Mouse (Mus musculus): ENCODE data around the gene Pnma1.

Gene Pnma1

GRCm38 (mm10) chr12:84178652-84179445, 30.6 kb upstream of the Pnma1 start:
- DNase-seq (ENCODE audit: low read depth, low spot score), result no peak

- DNase-seq (ENCODE audit: low read depth, low spot score), result no peak
Observed at GRCm38 (mm10) chr12:84178052-84178451, 29.8 kb upstream of the Pnma1 start.

GRCm38 (mm10) chr12:84176886-84177765, 28.8 kb upstream of the Pnma1 start:
- no peak for DNase-seq (ENCODE audit: low read depth, low spot score)

- peak; percentile 35 for DNase-seq (ENCODE audit: low read depth, low spot score)
Observed at GRCm38 (mm10) chr12:84176126-84176769, 28.0 kb upstream of the Pnma1 start.

GRCm38 (mm10) chr12:84175659-84176061, 27.4 kb upstream of the Pnma1 start:
- DNase-seq (ENCODE audit: low read depth, low spot score), result peak; percentile 62

- DNase-seq (ENCODE audit: low read depth, low spot score), result no peak
Observed at GRCm38 (mm10) chr12:84174871-84175270, 26.6 kb upstream of the Pnma1 start.

GRCm38 (mm10) chr12:84174190-84174811, 26.0 kb upstream of the Pnma1 start:
- no peak for DNase-seq (ENCODE audit: low read depth, low spot score)

GRCm38 (mm10) chr12:84173309-84173915, 25.1 kb upstream of the Pnma1 start:
- no peak for DNase-seq (ENCODE audit: low read depth, low spot score)

GRCm38 (mm10) chr12:84172862-84173261, 24.6 kb upstream of the Pnma1 start:
- DNase-seq (ENCODE audit: low read depth, low spot score), result no peak

GRCm38 (mm10) chr12:84172216-84172615, 23.9 kb upstream of the Pnma1 start:
- no peak for DNase-seq (ENCODE audit: low read depth, low spot score)

- DNase-seq (ENCODE audit: low read depth, low spot score), result no peak
Observed at GRCm38 (mm10) chr12:84170610-84171009, 22.3 kb upstream of the Pnma1 start.

GRCm38 (mm10) chr12:84165631-84166373, 17.5 kb upstream of the Pnma1 start:
- no peak for DNase-seq (ENCODE audit: low read depth, low spot score)

- peak; percentile 70 for DNase-seq (ENCODE audit: low read depth, low spot score)
Observed at GRCm38 (mm10) chr12:84163586-84164110, 15.4 kb upstream of the Pnma1 start.

- DNase-seq (ENCODE audit: low read depth, low spot score), result peak; percentile 65
Observed at GRCm38 (mm10) chr12:84163133-84163532, 14.8 kb upstream of the Pnma1 start.

- DNase-seq (ENCODE audit: low read depth, low spot score), result peak; percentile 85
Observed at GRCm38 (mm10) chr12:84161616-84162433, 13.5 kb upstream of the Pnma1 start.

GRCm38 (mm10) chr12:84161116-84161515, 12.8 kb upstream of the Pnma1 start:
- DNase-seq (ENCODE audit: low read depth, low spot score), result no peak

GRCm38 (mm10) chr12:84160491-84160890, 12.2 kb upstream of the Pnma1 start:
- DNase-seq (ENCODE audit: low read depth, low spot score), result no peak

- DNase-seq (ENCODE audit: low read depth, low spot score), result no peak
Observed at GRCm38 (mm10) chr12:84158156-84158555, 9.9 kb upstream of the Pnma1 start.

- no peak for DNase-seq (ENCODE audit: low read depth, low spot score)
Observed at GRCm38 (mm10) chr12:84156210-84156609, 7.9 kb upstream of the Pnma1 start.
